Mouse (Mus musculus) retina, postnatal 7 days (tissue): ENCODE data around the gene Aak1.

Experiments used
- DNase-seq: peaks from one replicate; pipeline ENCODE4 v3.0.0-alpha.2; 2012; ENCODE audit warnings: low read depth, low spot score

Aak1 gene

GRCm38 (mm10) chr6:86848915-86849644 lies at the start of gene Aak1:
Gene Aak1 (plus strand): TSS chr6:86849517.
- peak; percentile 88 for DNase-seq

DNA sequence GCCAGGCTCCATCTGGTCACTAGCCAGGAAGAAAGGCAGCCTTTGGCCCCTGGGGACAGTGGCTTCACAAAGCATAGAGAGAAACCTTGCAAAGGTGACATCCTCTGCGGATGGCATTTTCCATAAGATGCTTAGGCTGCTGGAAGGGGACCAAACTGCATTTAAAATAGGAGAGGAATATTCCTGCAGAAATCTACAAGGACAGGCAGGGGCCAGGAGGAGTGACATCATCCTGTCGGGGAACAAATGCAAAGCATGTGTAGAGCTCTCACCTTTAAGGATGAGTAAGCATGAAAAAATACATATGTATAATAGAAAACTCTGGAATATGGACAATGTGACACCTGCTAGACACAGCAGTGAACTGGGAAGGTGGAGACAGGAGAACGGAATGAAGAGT lies 48.9 kb upstream of the Aak1 start:
- DNase-seq, result no peak

- DNase-seq, result no peak
These were observed 47.9 kb upstream of the Aak1 start for GRCm38 (mm10) chr6:86801431-86801830.

DNA sequence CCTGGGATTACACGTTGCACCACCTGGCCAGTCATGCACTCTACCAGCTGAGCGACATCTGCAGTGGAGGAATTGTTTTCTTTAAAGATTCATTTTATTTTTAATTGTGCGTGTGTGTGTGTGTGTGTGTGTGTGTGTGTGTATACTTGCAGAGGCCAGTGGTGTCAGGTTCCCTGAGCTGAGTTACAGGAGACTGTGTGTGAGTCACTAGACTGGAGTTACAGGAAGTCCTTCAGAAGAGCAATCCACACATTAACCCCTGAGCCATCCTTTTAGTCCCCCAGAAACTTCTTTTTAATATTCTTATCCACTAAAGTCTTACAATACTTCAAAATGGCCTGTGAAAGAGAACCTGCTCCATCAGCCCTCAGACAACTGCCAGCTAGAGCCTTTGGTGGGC lies 44.7 kb upstream of the Aak1 start:
- DNase-seq, result no peak

GRCm38 (mm10) chr6:86806455-86807086 lies 42.7 kb upstream of the Aak1 start:
- no peak for DNase-seq

- no peak for DNase-seq
These were observed 36.4 kb upstream of the Aak1 start for GRCm38 (mm10) chr6:86812919-86813318.

- DNase-seq, result no peak
These were observed 36.0 kb upstream of the Aak1 start for GRCm38 (mm10) chr6:86813341-86813740.

DNA sequence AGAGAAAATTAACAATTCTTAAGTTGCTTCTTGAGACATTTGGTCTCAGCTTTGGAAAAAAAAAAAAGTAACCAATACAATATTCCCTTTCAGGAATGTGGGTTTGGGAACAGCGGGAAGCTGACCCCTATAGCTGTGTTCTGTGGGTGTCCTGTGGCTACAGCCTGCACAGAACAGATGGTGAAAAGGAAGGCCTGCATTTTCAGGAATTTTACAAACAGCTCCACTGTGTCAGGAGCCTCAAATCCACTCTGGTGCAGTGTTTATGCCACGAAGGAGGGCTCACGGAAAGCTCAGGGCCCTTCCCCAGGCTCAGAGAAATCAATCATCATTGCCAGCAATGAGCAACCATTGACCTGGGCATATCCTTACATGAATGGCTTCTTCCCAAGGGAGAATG lies 34.4 kb upstream of the Aak1 start:
- DNase-seq, result no peak

- no peak for DNase-seq
These were observed 33.9 kb upstream of the Aak1 start for GRCm38 (mm10) chr6:86815436-86815835.

DNA sequence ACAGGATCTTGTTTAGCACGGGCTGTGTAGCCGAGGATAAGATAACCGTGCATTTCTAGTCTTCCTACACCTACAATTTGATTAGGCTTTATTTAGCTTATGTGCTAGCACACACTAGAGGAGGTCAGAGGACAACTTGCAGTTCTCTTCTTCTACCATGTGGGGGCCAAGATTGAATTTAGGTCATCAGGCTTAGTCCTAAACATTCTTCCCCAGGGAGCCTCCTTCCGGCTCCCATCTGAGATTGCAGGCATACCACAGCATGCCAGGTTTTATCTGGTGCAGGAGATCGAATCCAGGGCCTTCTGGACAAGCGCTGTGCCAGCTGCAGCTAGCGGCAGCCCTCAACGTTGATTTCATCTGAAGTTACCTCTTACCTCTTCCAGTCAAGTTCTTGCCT lies 32.7 kb upstream of the Aak1 start:
- DNase-seq, result peak; percentile 53

- DNase-seq, result no peak
These were observed 30.4 kb upstream of the Aak1 start for GRCm38 (mm10) chr6:86818914-86819313.

GRCm38 (mm10) chr6:86819926-86820325 lies 29.4 kb upstream of the Aak1 start:
- DNase-seq, result no peak

DNA sequence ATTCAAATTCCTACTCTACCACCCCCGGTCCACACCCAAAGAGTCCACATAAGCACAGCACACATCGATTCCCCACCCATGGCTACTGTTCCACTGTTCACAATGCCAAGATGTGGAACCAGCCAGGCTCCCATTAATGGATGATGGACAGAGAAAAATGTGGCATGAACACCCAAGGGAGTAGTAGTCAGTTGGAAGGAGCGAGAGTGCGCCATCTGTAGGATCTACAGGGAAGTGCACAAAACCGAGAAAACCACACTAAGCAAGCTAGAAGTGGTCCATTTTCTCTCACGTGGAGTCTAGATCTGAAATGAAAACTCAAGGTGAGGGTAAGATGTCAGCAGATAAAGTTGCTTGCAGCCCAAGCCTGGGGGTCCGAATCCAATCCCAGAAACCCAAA lies 28.6 kb upstream of the Aak1 start:
- no peak for DNase-seq

- no peak for DNase-seq
These were observed 26.8 kb upstream of the Aak1 start for GRCm38 (mm10) chr6:86822285-86823050.

DNA sequence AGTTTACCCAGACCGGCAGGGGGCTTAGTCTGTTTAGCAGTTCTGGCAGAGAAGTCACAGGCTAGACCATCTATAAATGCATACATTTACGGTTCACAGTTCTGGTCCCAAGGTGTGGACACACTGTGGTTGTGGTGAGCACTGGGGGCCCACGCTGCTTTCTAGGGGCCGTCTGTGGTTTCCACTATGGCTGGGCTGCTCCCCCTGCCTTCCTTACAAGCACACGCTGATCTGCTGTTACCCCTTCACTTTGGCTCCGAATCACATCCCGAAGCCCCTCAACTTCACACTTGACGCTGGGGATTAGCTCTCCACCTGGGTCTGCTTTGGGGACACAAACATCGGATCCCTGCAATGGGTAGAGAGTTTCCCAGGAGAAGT lies 26.3 kb upstream of the Aak1 start:
- no peak for DNase-seq

GRCm38 (mm10) chr6:86823824-86824223 lies 25.5 kb upstream of the Aak1 start:
- DNase-seq, result no peak

- no peak for DNase-seq
These were observed 24.9 kb upstream of the Aak1 start for GRCm38 (mm10) chr6:86824401-86824800.

DNA sequence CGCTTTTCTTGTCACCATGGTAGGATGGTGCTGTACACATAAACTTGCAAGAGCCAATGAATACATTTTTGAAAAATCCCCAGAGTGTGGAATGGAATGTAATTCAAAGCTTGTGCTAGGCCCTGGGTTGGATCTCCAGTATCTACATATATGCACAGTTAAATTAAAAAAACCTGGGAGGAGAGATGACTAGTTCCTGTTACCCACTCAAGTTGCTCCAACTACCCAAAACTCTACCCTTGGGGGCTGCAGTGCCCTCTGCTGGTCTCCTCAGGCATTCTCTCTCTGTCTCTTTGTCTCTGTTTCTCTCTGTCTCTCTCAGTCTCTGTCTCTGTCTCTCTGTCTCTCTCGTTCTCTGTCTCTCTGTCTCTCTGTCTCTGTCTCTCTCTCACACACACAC lies 21.9 kb upstream of the Aak1 start:
- no peak for DNase-seq

GRCm38 (mm10) chr6:86829768-86830167 lies 19.5 kb upstream of the Aak1 start:
- no peak for DNase-seq

- DNase-seq, result no peak
These were observed 18.4 kb upstream of the Aak1 start for GRCm38 (mm10) chr6:86830738-86831500.

- no peak for DNase-seq
These were observed 16.4 kb upstream of the Aak1 start for GRCm38 (mm10) chr6:86832802-86833502.
